Mouse (Mus musculus) heart, postnatal 36 days (tissue): ENCODE results near the gene Erich2. TPM values are rescaled to one million over a fixed set of nuclear protein-coding genes. Genes with fewer than 3 reads are reported as not detected.
A peak's percentile ranks its signal among the peaks of the same experiment; 100 is the strongest.

ENCODE experiments used
- DNase-seq, 2 experiments: peaks; one replicate each; pipeline ENCODE4 v3.0.0; 2021 to 2022
- intact Hi-C: fragments of 180-260 bp; cut with DNase I; formaldehyde crosslinking; loops from one replicate; pipeline ENCODE4 v1.15.1; 2025
- total RNA-seq, 2 experiments: library from RNA; stranded (reverse); gene quantifications; 2 replicates each; pipeline ENCODE4 v1.2.3; 2021

Erich2 gene
- not detected for total RNA-seq

DNA sequence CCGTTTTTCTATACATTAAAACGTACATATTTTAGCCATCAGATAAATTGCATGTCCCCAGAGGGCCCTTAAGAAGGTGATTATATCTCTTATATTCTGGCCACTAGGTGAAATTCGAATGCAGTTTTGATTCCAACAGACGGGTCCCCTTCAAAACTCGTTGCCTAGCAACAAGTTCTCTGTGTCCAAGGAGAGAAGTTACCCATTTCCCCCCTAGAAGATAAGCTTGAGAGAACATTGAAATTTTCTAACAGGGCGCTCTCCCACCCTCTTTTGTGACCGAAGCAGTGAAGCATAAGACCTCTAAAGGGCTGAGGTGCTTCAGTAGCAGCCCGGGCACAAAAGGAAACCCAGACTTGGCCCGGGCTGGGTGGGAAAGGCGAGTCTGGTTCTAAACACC is at the start of gene Erich2:
Gene Erich2, plus strand, starts transcription at position 324 of the 400 bp plus-strand sequence.
- intact Hi-C loops, result no loop called here
- DNase-seq, result no peak

DNA sequence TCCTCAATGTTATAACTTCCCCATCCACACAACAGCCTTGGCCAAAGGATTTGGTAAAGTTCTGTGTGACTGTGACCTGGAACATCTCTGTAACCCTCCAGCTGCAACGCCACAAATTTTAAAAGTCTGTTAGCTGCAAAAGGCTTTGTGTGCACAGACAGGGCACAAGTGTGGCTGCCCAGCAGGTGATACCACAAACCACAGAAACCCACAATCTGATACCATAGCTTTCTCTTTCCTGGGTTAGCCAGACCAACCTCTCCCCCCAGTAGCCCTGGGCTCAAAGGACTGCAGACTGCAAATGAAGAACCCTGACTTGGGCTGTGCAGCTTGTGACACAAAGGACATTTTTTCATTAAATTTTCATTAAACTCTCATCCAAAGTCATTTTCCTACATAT is 45.0 kb upstream of the Erich2 start:
- no peak for DNase-seq
- intact Hi-C loops, result no loop called here

DNA sequence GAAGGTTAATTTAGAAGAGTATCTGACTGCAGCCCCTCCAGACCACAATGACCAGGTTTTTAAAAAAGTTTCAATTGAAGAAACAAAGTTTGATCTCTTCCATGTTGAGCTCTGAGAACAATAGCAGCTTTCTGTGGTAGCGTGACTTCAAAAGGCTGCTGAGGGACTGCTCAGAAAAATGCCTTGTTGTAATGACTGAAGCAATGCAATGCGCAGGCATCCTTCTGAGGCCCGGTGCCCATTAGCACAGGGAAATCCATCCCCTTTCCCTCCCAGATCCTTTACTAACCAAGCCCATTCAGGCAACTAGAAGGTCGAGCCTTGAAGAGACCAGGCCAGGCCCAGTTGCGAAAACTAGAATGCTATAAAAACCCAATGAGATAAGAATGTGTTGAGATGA is 37.5 kb upstream of the Erich2 start:
- intact Hi-C loops, result no loop called here
- DNase-seq, result no peak

DNA sequence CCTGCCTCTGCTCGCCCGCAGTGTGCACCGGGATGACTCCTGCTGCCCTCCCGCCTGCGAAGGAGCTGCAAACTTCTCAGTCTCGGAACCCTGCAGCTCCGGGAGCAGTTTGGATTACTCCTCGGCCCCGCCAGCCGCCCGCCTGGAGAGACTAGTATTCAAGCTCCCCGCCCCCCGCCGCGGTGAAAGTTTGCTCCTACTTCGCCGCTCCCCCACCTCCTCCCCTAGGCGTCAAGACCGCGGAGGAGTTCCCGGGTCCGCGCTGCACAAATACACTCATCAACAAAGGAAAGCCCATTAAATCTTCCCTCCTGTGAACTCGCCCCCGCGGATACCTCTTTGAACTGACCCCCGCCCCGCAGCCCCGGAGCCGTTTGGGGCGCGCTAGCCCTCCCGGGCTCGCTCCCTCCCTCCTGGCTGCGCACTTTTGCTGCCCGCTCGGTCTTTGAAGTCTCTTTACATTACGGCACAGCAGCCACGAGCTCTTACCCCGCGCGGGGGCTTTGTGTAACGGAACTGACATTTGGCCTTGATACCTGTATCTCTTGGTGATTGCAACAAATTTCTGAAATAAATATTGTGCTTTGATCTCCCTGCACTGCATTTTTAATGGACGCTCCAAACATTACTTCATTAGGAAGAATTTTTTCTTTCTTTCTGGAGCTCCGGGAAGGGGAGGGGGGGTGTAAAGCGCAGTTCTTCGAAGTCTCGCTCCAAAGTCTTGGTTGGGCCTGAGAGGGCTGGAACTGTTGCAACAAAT is 36.6 kb upstream of the Erich2 start:
- no peak for DNase-seq
- intact Hi-C loops, result no loop called here

DNA sequence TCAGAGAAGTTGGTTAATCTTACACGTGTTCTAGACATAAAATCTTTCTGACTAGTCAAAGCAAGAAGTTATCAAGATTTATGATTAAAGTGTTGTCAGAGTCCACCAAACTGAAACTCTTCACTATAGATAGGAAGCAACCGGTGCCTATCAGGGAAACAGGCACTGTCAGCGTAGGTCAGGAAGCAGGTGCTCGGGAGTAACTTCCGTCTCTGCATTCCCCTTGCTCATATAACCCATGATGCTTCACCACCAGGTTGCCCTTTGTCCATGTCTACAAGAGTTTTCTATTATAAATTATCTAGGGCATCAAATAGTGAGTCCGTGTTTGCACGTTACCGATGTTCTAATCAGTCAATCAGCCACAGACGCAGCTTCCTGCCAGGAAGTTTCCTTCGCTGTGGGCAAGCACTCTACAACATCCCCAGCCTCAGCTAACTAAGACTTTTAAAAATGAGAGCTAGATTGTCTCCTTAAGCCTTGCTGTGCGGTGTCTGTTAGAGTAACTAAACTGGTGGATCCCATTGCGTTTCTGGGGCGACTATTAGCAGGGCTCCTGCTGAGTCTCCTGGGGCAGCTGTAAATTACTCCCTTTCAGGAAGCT is 10.8 kb upstream of the Erich2 start:
- no peak for DNase-seq
- intact Hi-C loops, result no loop called here

DNA sequence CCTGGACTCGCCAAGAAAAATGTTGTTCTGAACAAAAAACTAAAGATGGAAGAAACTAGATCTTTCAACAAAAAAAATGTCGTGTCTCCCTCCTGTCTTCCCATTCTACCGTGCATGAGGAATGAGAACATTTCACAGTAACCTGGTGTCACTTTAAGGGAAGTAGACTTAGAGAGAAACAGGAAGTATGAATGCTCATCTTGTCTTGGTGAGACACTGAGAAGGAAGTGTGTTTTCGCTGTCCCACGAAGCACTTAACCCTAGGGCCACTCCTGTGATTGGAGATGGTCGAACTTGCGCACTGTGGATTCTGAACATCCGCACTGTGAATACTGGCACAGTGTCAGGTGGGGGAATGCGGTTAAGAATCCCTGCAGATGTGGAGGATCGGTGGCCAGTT is 5.2 kb upstream of the Erich2 start:
- no peak for DNase-seq
- intact Hi-C loops, result no loop called here

DNA sequence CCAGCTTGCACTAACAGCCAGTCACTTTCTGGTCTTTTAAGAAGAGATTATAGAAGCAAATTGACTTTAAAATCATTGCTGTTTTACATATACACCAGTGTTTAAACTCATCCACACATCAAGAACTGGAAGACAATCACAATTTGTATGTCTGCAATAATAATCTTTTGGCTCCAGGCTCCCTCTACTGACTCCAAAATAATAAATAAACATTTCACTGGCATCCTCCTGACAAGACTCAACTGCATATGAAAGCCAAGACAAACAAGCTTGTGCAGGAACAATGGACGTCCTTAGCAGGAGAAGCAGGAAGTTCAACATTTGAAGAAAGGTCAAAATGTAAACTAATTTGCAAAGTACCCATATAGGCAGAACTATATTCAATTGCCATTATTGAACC is 3.4 kb upstream of the Erich2 start:
- intact Hi-C loops, result no loop called here
- no peak for DNase-seq

DNA sequence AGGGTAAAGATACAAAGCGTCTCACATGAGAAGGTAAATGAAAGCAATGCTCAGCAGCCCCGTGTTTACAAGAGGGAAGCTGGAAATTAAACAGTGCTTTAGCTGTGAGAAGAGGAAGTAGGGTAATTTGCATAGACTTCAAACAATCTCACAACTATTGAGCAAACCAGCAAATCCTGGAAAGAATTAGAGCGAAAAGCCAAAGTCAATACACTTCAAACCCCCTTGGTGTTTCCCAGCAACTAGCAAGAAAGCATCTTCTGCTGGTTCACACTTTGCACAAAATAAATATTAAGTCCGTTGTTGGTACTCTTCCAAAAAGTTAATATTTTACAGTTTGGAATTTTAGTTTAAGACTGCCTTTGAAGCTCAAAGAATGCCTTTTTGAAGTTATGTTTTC is 2.7 kb upstream of the Erich2 start:
- intact Hi-C loops, result no loop called here
- no peak for DNase-seq

DNA sequence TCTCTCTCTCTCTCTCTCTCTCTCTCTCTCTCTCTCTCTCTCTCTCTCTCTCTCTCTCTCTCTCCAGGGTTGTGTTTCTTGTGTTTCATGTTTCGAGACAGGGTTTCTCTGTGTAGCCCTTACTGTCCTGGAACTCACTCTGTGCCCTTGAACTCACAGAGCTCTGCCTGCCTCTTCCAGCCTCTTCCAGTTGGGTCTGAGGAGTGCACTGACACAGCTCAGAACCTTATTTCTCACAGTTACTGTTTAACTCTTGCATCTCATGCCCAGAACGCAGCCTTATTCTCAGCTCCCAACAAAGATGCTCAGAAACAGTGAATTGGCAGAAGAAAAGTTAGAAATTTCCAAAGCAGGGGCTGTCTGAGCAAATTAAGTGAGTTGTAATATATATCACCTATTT is 2.2 kb upstream of the Erich2 start:
- intact Hi-C loops, result no loop called here
- no peak for DNase-seq

DNA sequence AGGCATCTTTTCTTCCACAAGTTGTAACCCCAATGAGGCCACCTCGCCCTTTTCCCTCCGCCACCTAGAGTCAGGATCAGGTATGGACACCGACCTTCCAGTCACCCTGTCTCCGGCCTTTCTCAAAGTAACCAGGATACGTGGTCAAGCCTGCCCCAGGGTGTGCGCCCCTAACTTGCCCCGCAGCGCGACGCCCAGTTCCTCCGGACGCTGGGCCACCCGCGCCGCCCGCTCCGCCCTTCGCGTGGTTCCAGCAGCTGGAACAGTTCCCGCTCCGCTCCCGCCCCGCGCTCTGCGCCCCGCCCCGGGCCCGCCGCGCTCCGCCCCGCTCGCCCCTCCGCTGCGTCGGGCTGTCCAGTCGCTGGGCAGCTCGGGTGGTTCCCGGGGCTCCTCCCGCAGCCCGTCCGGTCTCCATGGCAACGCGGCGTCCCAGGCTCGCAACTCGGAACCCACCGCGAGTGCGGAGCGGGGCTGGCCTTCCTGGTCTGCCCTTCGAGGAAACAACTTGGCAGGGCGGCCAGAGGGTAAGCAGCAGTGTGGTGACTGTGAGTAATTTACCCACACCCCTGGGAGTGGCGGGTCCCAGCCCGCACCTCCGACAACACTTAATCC is 508 bp downstream of the Erich2 start:
- peak; percentile 67 to 71 for DNase-seq
- intact Hi-C loops, result no loop called here

DNA sequence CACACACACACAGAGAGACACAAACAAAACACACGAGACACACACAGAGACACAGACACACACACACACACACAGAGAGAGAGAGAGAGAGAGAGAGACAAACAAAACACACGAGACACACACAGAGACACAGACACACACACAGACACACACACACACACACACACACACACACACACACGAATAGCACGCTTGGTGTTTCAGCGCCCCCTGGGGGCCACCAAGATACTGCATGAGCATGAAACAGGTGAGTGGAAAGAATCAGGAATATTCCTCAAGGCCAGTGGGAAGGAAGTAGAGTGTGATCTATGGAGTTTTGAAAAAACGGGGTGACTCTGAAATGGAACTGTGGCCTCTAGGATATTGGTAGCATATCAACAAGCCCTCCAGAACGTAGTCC is 29.7 kb downstream of the Erich2 start:
- peak in 1 of 2 experiments; percentile 52 for DNase-seq
- intact Hi-C loops, result loop anchor here (5.0 kb wide), 1 partner anchor 311 kb away; no protein-coding TSS in a partner anchor

DNA sequence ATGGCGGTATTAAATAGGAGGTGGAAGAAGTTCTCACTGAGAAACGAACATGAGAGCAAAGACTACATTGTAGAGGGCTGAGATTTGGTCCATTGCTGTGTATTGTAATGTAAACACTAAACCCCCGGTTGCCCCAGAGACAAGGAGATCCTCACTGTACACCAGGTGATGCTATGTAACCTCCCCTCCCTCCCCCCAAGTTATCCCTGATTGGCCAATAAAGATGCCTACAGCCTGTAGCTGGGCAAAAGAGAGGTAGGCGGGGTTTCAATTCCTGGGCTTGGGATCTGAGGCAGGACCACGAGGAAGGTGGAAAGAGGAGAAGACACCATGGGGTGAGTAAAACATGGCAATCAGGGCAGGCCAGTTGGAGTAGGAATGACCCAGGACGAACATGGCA is 42.1 kb downstream of the Erich2 start:
- intact Hi-C loops, result no loop called here
- no peak for DNase-seq

DNA sequence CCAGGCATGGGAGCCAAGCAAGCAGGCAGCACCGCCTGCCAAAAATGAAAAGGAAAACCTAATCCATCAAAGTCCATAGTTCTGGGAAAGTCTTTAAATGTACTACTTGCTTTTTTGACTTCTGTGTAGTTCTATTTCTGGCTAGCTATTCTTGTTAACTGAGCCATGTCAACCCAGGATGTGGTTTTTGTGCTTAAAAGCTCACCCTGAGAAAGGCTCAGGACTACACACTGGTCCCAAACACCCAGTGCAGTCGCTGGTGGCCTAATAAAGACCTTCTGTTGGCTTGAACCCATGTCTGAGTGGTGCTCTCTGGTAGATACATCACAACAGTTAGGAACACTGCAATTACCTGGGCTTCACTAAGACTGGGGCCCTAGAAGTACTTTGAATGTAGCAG is 42.8 kb downstream of the Erich2 start:
- intact Hi-C loops, result no loop called here
- DNase-seq, result no peak

DNA sequence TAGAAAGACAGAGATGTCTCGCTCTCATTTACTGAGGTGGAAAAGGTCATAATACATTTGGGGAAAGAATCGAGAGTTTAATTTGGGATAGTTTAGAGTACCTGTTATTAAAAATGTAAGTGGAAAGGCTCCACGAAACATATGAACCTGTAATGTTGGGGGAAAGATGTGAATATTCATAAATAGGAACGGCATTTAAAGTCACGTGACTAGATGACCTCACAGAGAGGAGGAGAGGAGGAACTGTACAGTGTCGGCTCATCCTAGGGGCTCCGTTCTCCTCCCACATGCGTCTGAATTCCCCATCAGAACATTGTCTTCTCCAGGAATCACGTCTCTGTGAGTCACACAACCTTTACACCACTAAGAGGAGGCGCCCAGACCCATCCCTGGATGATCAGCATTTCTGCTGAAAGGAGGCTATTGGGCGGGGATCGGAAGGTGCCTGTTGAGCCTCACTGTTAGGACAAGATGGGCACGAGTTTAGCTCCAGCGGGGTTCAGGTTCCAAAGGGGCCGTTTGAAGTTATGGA is 43.5 kb downstream of the Erich2 start:
- no peak for DNase-seq
- intact Hi-C loops, result no loop called here

DNA sequence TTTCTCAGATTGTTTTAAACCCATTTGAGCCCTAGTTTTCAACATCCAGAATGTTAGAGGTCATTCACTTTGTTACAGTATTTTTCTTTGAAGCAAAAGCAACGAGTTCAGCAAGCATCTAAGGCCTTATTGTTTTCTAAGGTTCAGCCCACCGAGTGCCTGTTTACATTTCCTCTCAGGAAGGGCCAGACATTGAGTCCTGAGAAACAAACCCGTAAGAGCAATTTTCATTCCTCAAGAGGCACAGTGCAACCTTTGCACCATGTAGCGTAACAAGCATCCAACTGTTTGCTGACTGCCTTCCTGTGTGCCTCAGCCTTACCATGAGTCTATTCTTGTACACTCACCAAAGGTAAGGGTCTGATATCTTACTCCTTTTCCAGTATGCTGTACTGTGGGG is 44.2 kb downstream of the Erich2 start, which contains the start of gene Gad1:
Gene Gad1, plus strand, starts transcription at position 301 of the 400 bp plus-strand sequence.
- intact Hi-C loops, result no loop called here
- DNase-seq, result no peak

DNA sequence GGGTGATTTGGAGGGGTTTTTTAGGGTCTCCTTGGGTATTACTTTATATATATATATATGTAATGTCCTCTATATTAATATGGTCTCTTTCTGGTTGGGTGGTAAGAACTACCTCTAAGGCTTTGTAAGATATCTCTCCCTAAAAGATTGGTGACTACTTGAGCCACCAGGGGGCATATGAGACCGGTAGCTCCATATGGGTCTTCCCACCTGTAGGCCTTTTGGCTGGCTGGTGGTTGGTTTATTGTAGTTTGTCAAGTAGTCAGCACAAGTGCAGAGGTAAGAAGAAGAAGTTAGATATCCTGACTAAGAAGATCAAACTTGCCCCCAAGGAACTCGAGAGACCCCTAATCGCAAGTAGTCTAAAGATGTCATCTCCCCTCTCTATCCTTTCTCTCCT is 45.2 kb downstream of the Erich2 start:
- intact Hi-C loops, result no loop called here
- no peak for DNase-seq

DNA sequence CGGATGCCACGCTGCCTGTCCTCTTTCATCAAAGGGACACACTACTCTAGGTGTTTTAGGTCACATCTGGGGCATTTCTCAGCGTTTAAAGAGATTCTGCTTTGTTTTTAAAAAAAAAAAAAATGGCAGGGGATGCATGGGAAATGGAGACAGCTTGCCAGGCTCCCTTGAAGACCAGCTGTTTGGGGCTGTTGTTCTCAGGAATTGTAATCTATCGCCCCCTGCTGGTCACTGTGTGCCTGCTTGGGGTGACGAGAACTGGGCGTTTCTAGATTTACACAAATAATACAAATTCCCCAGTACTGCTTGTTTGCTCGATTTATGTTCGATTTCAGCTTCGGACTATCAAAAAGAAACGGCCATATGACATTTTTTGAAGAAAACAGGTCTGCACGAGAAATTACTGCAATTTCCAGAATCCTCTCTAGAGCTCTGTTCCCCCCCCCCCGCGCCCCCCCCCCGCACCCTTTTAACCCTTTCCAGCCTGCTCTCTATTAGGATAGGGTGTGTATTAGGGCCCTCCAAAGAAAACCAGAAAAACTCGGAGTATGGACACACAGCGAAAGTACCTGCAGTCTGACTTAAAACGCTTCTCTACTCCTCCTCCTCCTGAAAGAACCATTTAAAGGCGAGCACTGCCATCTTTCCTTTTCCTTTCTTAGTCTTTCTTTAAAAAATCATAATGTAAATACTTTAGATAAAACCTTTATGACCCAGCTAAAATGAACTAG is 49.7 kb downstream of the Erich2 start:
- intact Hi-C loops, result loop anchor here (1.0 to 2.0 kb wide), 3 partner anchors 279 to 332 kb away; no protein-coding TSS in a partner anchor
- DNase-seq, result peak; percentile 65

DNA sequence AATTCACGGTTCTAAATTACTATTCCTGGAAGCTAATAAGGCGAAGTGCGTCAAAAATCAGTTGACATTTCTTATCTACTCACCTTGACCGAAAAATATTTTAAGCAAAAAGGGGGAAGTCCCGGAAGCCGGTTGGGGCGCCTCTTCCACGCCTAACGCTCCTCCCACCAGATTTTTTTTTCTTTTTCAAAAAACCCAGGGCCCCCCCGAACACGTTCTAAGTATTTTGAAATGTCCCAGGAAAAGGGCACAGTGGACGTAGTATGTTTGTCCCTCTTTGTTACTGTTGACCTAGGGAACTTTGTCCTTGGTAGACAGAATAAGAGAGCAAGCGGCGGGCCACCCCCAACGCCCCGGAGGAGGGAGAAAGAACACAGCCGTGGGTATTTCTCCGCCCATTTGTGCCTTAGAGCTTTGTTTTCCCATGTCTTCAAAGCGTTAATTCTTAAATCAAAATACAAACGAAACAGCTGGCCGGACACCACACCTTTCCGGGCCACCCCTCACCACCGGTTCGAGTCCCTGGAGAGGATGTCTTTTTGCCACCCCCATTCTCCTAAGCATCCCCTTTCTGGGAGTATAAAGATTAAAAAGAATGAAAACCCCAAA is 50.3 kb downstream of the Erich2 start:
- intact Hi-C loops, result loop anchor here (1.0 to 2.0 kb wide), 3 partner anchors 280 to 333 kb away; no protein-coding TSS in a partner anchor
- no peak for DNase-seq

DNA sequence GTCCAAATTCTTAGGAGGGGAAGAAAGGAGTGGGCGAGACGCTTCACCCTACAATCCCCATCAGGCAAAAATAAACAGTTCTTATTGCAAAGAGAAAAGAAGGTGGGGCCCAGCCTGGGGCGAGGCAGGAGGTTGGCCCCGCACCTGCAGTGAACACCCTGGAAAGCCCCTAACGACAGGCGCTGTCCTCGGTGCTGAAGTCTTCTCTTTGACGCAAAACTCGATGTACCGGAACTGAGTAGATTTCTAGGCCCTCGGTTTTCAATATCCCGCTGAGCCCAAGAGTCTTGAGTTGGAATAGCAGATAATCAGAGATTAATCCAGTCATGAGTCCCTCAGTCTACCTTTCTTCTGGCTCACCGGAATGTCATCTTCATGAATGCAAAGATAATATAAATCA is 50.9 kb downstream of the Erich2 start:
- intact Hi-C loops, result loop anchor here (2.0 kb wide), 1 partner anchor 281 kb away; no protein-coding TSS in a partner anchor
- DNase-seq, result peak; percentile 56 to 66

DNA sequence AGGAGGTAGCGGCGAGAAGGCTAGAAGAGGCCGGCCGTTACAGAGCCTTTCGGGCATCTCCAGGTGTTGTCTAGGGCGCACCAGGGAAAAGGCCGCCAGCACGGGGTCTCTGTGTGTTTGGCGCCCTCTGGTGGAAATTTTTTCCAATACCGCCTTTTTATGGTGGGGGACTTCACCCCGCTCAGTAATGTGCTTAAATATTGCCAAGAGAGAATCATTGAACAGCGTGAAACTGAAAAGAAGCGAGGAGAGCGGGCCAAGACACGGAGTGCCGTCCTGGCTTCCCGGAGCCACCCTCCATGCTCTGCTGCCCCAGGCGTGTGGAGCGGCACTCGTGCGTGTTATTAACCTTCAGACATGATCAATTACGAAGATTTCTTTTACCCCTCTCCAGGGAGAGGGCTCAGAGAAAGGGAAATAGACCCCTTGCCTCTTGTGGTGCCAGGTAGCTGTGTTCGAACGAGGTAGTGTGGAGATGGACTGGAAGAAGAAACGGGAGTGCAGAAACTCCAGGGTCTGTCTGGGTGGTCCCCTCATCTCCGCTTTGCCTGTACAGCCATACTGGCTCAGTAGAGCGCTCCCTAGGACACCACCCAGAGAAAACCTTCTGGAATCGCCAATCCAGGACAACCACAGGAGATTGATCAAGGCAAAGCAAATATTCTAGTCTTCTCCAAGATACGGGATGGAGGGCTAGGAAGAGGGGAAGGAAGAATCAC is 52.6 kb downstream of the Erich2 start:
- intact Hi-C loops, result loop anchor here (1.0 kb wide), 1 partner anchor 434 kb away; no protein-coding TSS in a partner anchor
- peak; percentile 36 to 38 for DNase-seq
